Mouse (Mus musculus) embryonic facial prominence, embryonic 12.5 days (tissue): ENCODE data around the gene Gm28374. TPM values are rescaled to one million over a fixed set of nuclear protein-coding genes. Genes with fewer than 3 reads are reported as not detected.

Experiments used
- ATAC-seq: fragments of 200-750 bp; cut with Nextera tagmentation; 2 replicates; pipeline ENCODE4 v1.8.0; 2017; ENCODE audit not compliant: insufficient number of reproducible peaks, insufficient read depth, low FRiP score, low TSS enrichment
- H3K27ac ChIP-seq: fragments of 300-500 bp; sonication (generic); 2 replicates; pipeline ENCODE4 v1.5.1; 2016; ENCODE audit warnings: mild to moderate bottlenecking
- H3K27me3 ChIP-seq: fragments of 300-500 bp; sonication (generic); 2 replicates; pipeline ENCODE4 v1.6.1; 2016; ENCODE audit warnings: mild to moderate bottlenecking, moderate library complexity
- H3K36me3 ChIP-seq: fragments of 300-500 bp; sonication (generic); 2 replicates; pipeline ENCODE4 v1.6.1; 2016; ENCODE audit warnings: mild to moderate bottlenecking
- H3K4me1 ChIP-seq: fragments of 300-500 bp; sonication (generic); 2 replicates; pipeline ENCODE4 v1.6.1; 2016
- H3K4me2 ChIP-seq: fragments of 300-500 bp; sonication (generic); replicated peaks from 2 replicates; pipeline ENCODE4 v1.6.1; 2016; ENCODE audit warnings: mild to moderate bottlenecking, moderate library complexity
- H3K4me3 ChIP-seq: fragments of 300-500 bp; sonication (generic); 2 replicates; pipeline ENCODE4 v1.5.1; 2016; ENCODE audit warnings: mild to moderate bottlenecking
- H3K9ac ChIP-seq: fragments of 300-500 bp; sonication (generic); 2 replicates; pipeline ENCODE4 v1.6.1; 2016; ENCODE audit warnings: mild to moderate bottlenecking, moderate library complexity
- H3K9me3 ChIP-seq: fragments of 300-500 bp; sonication (generic); 2 replicates; pipeline ENCODE4 v1.6.1; 2016; ENCODE audit warnings: mild to moderate bottlenecking, moderate library complexity
- WGBS: fragments of 180-500 bp; shearing (Covaris S2); methylation state at CpG from one replicate; pipeline ENCODE4 v1.1.7; 2016; 5-methylcytosine and 5-hydroxymethylcytosine counted together
- polyA plus RNA-seq: library from polyadenylated mRNA; unstranded; fragments of >200 nt; fragmentation: Nextera tagmentation; extraction: Ambion mirVana; gene quantifications from 2 replicates; pipeline ENCODE4 v1.2.1, GENCODE M21; 2016

Gm28374 gene
- polyA plus RNA-seq, 1 experiment from 2014 or later: 1.2 TPM

- peak overlapping the region; percentile 88 for H3K4me2 ChIP-seq
- peaks cover 29% of the 10 kb centered on the region for H3K4me1 ChIP-seq
- H3K4me3 ChIP-seq: peak overlapping the region; percentile 47
- no peaks in the 10 kb centered on the region for H3K27me3 ChIP-seq
- H3K9me3 ChIP-seq: no peaks in the 10 kb centered on the region
- peak overlapping the region; percentile 59 for H3K9ac ChIP-seq
- no peak for ATAC-seq
- H3K27ac ChIP-seq: peak overlapping the region; percentile 80
- WGBS: 37% methylated on average over 5 of the region's 5 CpGs
- H3K36me3 ChIP-seq: peaks cover 30% of the 10 kb centered on the region
These were observed 15.5 kb downstream of the Gm28374 start for GRCm38 (mm10) chr19:6066571-6066970.

GRCm38 (mm10) chr19:6063081-6063480 is 19.0 kb downstream of the Gm28374 start:
- H3K4me1 ChIP-seq: peaks cover 37% of the 10 kb centered on the region
- peak overlapping the region; percentile 91; the same call in 1 of the 2 replicates for H3K9ac ChIP-seq
- no peak for ATAC-seq
- no peak overlapping the region for H3K27ac ChIP-seq
- H3K4me2 ChIP-seq: peak overlapping the region; percentile 100; the same call in 1 of the 2 replicates
- no peak overlapping the region for H3K4me3 ChIP-seq
- no peaks in the 10 kb centered on the region for H3K27me3 ChIP-seq
- no peaks in the 10 kb centered on the region for H3K9me3 ChIP-seq
- 91% methylated on average over 6 of the region's 6 CpGs for WGBS
- H3K36me3 ChIP-seq: peaks cover 13% of the 10 kb centered on the region; the same call in 1 of the 2 replicates

DNA sequence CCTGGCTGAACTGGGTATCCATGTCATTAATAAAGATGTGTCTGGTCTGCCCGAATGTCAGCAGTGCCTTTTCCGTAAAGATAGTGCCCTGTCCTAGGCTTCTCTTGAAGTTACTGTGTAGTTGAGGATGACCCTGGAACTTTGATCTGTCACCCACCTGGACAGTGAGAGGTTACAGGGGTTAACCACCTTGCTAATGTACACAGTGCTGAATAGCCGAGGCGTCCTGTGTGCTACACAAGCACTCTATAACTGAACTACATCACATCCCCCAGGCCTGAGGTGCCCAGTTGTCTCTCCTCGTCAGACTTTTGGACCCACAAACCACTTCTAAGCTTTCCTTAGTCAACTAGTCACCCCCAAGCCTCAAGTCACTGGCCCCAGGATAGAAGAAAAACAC is 19.6 kb downstream of the Gm28374 start:
- Histone ChIP-seq H3K9me3 (no peaks in the 10 kb centered on the region), H3K9ac (peak overlapping the region; percentile 91), H3K4me3 (peak overlapping the region; percentile 76), H3K27me3 (no peaks in the 10 kb centered on the region), H3K4me2 (peak overlapping the region; percentile 100), H3K4me1 (peaks cover 35% of the 10 kb centered on the region), H3K36me3 (peaks cover 13% of the 10 kb centered on the region; the same call in 1 of the 2 replicates), H3K27ac (no peak overlapping the region)
- 71% methylated on average over 5 of the region's 5 CpGs for WGBS
- ATAC-seq: no peak

- Histone ChIP-seq H3K4me2 (peak overlapping the region; percentile 100), H3K27me3 (no peaks in the 10 kb centered on the region), H3K36me3 (peaks cover 13% of the 10 kb centered on the region; the same call in 1 of the 2 replicates), H3K27ac (peak overlapping the region; percentile 92), H3K9ac (peak overlapping the region; percentile 91), H3K9me3 (no peaks in the 10 kb centered on the region), H3K4me3 (peak overlapping the region; percentile 76), H3K4me1 (peaks cover 32% of the 10 kb centered on the region)
- ATAC-seq: no peak
- 2% methylated on average over 44 of the region's 44 CpGs for WGBS
These were observed 20.3 kb downstream of the Gm28374 start for GRCm38 (mm10) chr19:6061641-6062302.

DNA sequence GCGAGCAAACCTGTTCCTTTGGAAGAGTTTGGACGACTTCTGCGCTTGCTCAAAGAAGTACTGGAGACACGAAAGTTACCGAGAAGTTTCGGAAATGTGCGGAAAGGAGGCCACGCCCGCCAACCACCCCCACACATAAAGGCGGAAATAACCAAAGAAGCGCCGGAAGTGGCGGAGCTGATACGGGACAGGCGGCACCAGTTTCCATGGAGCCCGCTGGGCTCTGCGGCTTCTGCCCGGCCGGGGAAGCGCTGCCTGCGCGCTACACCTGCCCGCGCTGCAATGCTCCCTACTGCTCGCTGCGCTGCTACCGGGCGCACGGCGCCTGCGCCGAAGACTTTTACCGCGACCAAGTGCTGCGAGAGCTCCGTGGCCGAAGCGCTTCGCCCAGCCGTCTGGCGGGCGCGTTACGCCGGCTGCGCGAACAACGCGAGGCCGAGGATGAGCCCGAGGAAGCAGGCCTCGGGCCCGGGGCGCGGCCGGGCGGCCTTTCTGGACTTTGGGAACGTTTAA is 21.0 kb downstream of the Gm28374 start, which contains the start of gene Znhit2:
Gene Znhit2 (plus strand): TSS at position 172 of the 513 bp plus-strand sequence.
- Histone ChIP-seq H3K9ac (peak within 1 kb of the TSS; percentile 91), H3K4me3 (peak within 1 kb of the TSS; percentile 76), H3K9me3 (no peaks in the 10 kb centered on the region), H3K36me3 (peaks cover 15% of the 10 kb centered on the region; the same call in 1 of the 2 replicates), H3K27me3 (no peaks in the 10 kb centered on the region), H3K4me1 (peaks cover 32% of the 10 kb centered on the region), H3K27ac (peak within 1 kb of the TSS; percentile 92), H3K4me2 (peak within 1 kb of the TSS; percentile 100)
- peak; percentile 32; the same call in 1 of the 2 replicates for ATAC-seq
- WGBS: under 1% methylated on average over 58 of the region's 58 CpGs

DNA sequence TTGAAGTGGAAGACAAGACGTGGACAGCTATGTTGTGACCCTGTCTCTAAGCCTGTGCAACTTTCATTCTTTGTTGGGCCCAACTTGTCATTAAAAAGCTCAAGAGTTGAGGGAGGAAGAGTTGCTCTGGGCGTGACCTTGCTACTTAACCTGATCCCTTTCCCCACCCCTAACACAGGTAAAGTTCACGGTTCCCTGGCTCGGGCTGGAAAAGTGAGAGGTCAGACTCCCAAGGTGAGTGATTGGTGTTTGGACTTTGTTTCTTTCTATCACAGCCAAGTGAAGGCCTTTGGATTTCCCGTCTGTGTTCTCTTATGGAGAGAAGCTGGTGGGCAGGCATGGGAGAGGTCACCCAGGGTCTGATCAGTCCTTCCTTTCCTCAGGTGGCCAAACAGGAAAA is 23.1 kb downstream of the Gm28374 start:
- Histone ChIP-seq H3K9me3 (no peaks in the 10 kb centered on the region), H3K4me1 (peaks cover 33% of the 10 kb centered on the region), H3K36me3 (peaks cover 33% of the 10 kb centered on the region), H3K27ac (no peak overlapping the region), H3K9ac (peak overlapping the region; percentile 92), H3K4me3 (peak overlapping the region; percentile 86), H3K4me2 (peak overlapping the region; percentile 86), H3K27me3 (no peaks in the 10 kb centered on the region)
- no peak for ATAC-seq
- 86% methylated on average over 5 of the region's 5 CpGs for WGBS

DNA sequence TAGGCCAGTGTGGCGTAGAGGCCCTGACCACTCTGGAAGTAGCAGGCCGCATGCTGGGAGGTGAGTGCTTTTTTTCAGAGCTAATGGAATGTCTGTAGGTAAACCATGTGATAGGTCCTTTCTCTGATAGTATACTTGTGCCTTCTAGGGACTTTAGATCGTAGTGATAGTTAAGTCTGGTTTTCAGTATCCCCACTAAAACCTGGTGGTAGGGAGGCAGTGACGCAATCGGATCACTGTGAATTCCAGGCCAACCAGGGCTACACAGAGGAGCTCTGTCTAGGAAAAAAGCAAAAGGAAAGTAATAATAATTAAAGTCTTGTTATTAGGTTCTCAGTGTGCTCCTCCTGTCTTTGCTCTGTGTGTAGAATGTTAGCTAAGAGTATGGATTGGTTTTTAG is 23.5 kb downstream of the Gm28374 start:
- no peak for ATAC-seq
- Histone ChIP-seq H3K4me3 (peak overlapping the region; percentile 86), H3K4me1 (peaks cover 33% of the 10 kb centered on the region), H3K36me3 (peaks cover 38% of the 10 kb centered on the region), H3K27me3 (no peaks in the 10 kb centered on the region), H3K27ac (peak overlapping the region; percentile 80), H3K9me3 (no peaks in the 10 kb centered on the region), H3K9ac (peak overlapping the region; percentile 92), H3K4me2 (peak overlapping the region; percentile 86)
- 40% methylated on average over 5 of the region's 5 CpGs for WGBS

GRCm38 (mm10) chr19:6057313-6058096 is 24.6 kb downstream of the Gm28374 start, which contains the start of the genes Mrpl49 and Fau:
Mrpl49 (minus strand) TSS chr19:6057785.
Fau (plus strand) TSS chr19:6057844.
- peaks cover 48% of the 10 kb centered on the region for H3K36me3 ChIP-seq
- ATAC-seq: peak; percentile 73
- WGBS: under 1% methylated on average over 63 of the region's 63 CpGs
- peak within 1 kb of the TSS; percentile 80 for H3K27ac ChIP-seq
- peaks cover 28% of the 10 kb centered on the region for H3K4me1 ChIP-seq
- no peaks in the 10 kb centered on the region for H3K27me3 ChIP-seq
- peak within 1 kb of the TSS; percentile 86 for H3K4me2 ChIP-seq
- peak within 1 kb of the TSS; percentile 86 for H3K4me3 ChIP-seq
- no peaks in the 10 kb centered on the region for H3K9me3 ChIP-seq
- peak within 1 kb of the TSS; percentile 92 for H3K9ac ChIP-seq

DNA sequence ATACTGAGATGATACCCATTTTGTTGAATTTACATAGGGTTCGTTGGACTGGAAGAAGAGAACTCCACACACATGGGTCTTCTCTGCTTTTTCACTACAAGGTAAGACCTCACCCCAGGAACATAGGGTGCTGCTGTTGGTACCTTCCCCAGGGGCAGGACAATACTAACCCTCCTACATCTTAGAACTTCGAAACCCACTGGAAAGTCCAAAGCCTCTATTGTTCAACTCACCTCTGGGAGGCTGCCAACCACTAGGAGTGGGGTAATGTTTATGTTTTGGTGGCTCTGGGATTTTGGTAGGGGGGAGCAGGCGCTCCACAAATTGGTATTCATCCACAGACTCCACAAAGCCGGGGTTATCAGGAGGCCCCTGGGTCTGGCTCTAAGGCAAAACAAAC is 25.4 kb downstream of the Gm28374 start:
- WGBS: 61% methylated on average over 4 of the region's 4 CpGs
- Histone ChIP-seq H3K27ac (no peak overlapping the region), H3K9me3 (no peaks in the 10 kb centered on the region), H3K4me2 (peak overlapping the region; percentile 86), H3K4me3 (peak overlapping the region; percentile 86), H3K4me1 (peaks cover 19% of the 10 kb centered on the region), H3K36me3 (peaks cover 56% of the 10 kb centered on the region), H3K27me3 (no peaks in the 10 kb centered on the region), H3K9ac (peak overlapping the region; percentile 92)
- no peak for ATAC-seq

DNA sequence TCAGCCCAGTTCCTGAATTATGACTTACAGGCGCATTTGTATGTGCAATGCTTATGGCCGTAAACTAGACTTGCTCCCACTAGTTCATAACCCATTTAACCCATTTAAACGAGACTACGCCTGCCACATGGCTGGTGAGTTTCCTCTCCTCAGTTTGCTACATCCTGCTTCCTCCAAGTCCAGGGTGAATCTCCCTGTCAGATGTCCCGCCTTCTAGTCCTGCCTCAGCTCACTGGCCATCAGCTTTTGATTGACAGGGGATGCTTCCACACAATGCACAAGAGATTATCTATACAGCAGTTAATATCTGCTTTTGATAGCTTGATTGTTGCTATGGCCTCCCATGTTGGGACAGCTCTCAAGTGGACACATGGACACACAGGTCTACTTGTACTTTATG is 27.8 kb downstream of the Gm28374 start:
- no peak for ATAC-seq
- H3K9ac ChIP-seq: no peak overlapping the region
- H3K4me3 ChIP-seq: no peak overlapping the region
- H3K4me1 ChIP-seq: peaks cover 15% of the 10 kb centered on the region
- no peak overlapping the region for H3K27ac ChIP-seq
- no peaks in the 10 kb centered on the region for H3K9me3 ChIP-seq
- peaks cover 75% of the 10 kb centered on the region for H3K36me3 ChIP-seq
- no peaks in the 10 kb centered on the region for H3K27me3 ChIP-seq
- no peak overlapping the region for H3K4me2 ChIP-seq
- 89% methylated on average over 5 of the region's 5 CpGs for WGBS

GRCm38 (mm10) chr19:6052516-6052915 is 29.5 kb downstream of the Gm28374 start:
- H3K36me3 ChIP-seq: peaks cover 78% of the 10 kb centered on the region
- WGBS: 89% methylated on average over 7 of the region's 7 CpGs
- no peak overlapping the region for H3K27ac ChIP-seq
- ATAC-seq: no peak
- no peak overlapping the region for H3K9ac ChIP-seq
- no peak overlapping the region for H3K4me3 ChIP-seq
- no peak overlapping the region for H3K4me2 ChIP-seq
- H3K27me3 ChIP-seq: no peaks in the 10 kb centered on the region
- peaks cover 20% of the 10 kb centered on the region for H3K4me1 ChIP-seq
- H3K9me3 ChIP-seq: no peaks in the 10 kb centered on the region
